Mouse (Mus musculus) subcutaneous adipose tissue, adult 2 months (tissue): ENCODE results near the gene Psmf1. TPM values are rescaled to one million over a fixed set of nuclear protein-coding genes. Genes with fewer than 3 reads are reported as not detected.

Experiments used
- polyA plus RNA-seq: library from polyadenylated mRNA; depleted of rRNA; stranded (reverse); fragments of >200 nt; gene quantifications from 2 replicates; pipeline ENCODE4 v1.2.3, GENCODE M21; 2012; ENCODE audit warnings: low replicate concordance; rRNA removed

Psmf1 gene
- polyA plus RNA-seq: 42.1 and 49.8 TPM in 2 replicates

DNA sequence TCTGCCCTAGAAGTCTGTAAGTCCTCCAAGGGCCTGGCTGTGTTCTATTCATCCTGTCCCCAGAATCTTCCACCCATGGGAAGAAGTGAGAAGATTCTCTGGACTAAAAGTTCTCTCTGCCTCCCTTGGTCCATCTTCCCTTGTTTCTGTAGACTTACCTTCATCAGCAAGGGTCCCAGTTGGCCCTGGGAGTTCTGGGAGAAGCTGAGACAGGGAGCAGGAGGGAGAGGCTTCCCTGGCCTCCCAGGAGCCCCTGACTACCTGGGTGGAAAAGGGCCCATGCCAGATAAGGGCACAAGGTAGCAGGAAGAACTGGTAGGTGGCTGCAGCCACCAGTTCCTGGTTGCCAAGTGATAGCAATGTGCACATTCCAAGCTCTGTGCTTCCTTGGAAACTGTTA is at the start of gene Psmf1:
Psmf1 (minus strand) TSS at position 342 of the 400 bp plus-strand sequence.

DNA sequence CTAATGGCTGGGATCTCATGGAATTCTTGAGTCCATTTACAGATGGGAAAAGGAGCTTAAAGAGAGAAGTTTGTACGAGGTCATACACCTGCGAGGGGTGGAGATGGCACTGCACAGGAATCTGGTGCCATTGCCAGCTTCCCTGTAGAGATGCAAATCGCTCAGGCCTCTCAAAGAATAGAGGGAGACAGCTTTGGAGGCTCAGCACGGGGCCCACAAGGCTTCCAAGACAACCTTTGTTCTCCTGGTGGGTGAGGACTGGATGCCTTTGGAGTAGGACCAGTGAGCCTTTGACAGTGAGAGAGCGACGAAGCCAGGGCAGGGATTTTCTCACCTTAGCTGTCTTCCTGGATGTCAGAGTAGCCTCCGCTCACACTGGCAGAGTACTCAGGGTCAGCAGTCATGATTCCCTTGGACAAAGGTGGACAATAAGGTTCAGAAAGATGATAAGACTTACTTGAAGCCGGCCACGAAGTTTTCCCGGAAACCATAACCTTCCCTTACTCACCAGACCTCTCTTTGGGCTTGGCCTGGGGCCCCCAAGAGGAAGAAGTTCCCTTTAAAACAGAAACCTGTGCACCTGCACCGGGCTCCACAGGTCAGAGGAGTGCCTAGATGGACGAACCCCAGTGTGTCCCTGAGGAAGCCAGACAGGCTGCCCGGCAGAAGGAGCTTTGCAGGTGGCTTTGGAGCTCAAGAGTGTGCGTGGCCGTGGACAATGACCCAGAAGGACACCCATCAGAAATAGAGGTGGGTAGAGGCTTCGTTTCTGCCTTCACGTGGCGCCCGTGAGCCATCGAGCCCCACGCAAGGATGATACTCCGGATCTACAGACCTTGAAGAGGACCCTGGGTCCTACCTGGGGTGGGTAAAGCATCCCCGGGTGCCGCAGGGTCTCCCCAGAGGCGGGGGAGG is 42.5 kb downstream of the Psmf1 start, which contains the start of gene Tmem74b:
Tmem74b (plus strand) TSS at position 778 of the 915 bp plus-strand sequence.

DNA sequence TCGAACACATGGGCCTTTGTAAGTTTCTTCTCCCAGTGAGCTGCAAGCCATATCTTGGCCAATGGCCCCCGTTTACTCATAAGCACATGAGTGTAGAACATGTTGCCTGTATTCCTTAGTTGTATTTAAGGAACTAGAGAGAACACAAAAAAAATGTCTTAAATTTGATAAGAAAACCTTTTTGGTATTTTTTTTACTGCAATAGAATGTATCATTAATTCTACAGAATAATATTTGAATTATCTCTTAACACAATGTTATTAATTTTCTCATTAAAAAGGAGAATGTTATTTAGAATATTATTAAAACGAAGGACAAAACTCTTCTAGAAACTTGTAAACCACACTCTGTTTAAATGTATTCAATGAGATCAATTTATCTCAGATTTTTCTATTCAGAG is 75.6 kb downstream of the Psmf1 start, which contains the start of gene Rad21l:
Rad21l (minus strand) TSS at position 101 of the 400 bp plus-strand sequence.

Other genes starting within 250 kb of the Psmf1 start
- 175 and 205 TPM in 2 replicates for gene Fkbp1a, start 201.7 kb downstream of the Psmf1 start, polyA plus RNA-seq
- gene Sdcbp2, start 171.6 kb downstream of the Psmf1 start, polyA plus RNA-seq: 5.6 and 5.8 TPM in 2 replicates
- gene Snph, start 111.6 kb downstream of the Psmf1 start, polyA plus RNA-seq: 0.32 and 6.4 TPM in 2 replicates
- gene Rad21l, start 75.7 kb downstream of the Psmf1 start, polyA plus RNA-seq: not detected in 2 replicates
- 0.44 TPM in 1 of 2 replicates, not detected in the other for gene Tmem74b, start 42.2 kb downstream of the Psmf1 start, polyA plus RNA-seq
- gene Rspo4, start 98.7 kb upstream of the Psmf1 start, polyA plus RNA-seq: not detected in 2 replicates
- 1.7 and 4.6 TPM in 2 replicates for gene Angpt4, start 167.0 kb upstream of the Psmf1 start, polyA plus RNA-seq
- gene Fam110a, start 236.0 kb upstream of the Psmf1 start, polyA plus RNA-seq: 7.3 and 15.1 TPM in 2 replicates